Mouse (Mus musculus): ENCODE data around the gene Gm16381. TPM values are rescaled to one million over a fixed set of nuclear protein-coding genes. Genes with fewer than 3 reads are reported as not detected.
"Not testable (repeated sequence)": the region's sequence is repeated elsewhere in the genome, so short reads cannot be mapped to it uniquely, and the experiment has no call there.

Gm16381 gene
- not detected in 2 replicates for polyA plus RNA-seq (2014; fragmentation: Nextera tagmentation; extraction: Ambion mirVana)

GRCm38 (mm10) chr12:87644520-87644919 is at the start of gene Gm16381:
Gene Gm16381, minus strand, starts transcription at chr12:87644620.
- not testable (repeated sequence) for DNase-seq (ENCODE audit: low spot score); H3K4me2 ChIP-seq (ENCODE audit: low read depth); H3K27me3 ChIP-seq (ENCODE audit: control insufficient read depth, insufficient read depth, low read length); ATAC-seq (ENCODE audit: insufficient read depth, low FRiP score, low TSS enrichment); H3K4me1 ChIP-seq (ENCODE audit: control insufficient read depth, insufficient read depth, low read length); H3K4me3 ChIP-seq (ENCODE audit: low read depth, low read length); H3K36me3 ChIP-seq (ENCODE audit: control insufficient read depth, insufficient read depth, low read length); H3K27ac ChIP-seq (ENCODE audit: low read depth, low read length); H3K9ac ChIP-seq (ENCODE audit: low read length); H3K9me3 ChIP-seq (ENCODE audit: control insufficient read depth, low read length)
- WGBS: 89% methylated on average over 1 of the region's 2 CpGs

- not testable (repeated sequence) for H3K36me3 ChIP-seq (ENCODE audit: control insufficient read depth, insufficient read depth, low read length); H3K4me2 ChIP-seq (ENCODE audit: low read depth); ATAC-seq (ENCODE audit: insufficient read depth, low FRiP score, low TSS enrichment); DNase-seq (ENCODE audit: low spot score); H3K4me1 ChIP-seq (ENCODE audit: control insufficient read depth, insufficient read depth, low read length); H3K9ac ChIP-seq (ENCODE audit: low read length); H3K4me3 ChIP-seq (ENCODE audit: low read depth, low read length); H3K27me3 ChIP-seq (ENCODE audit: control insufficient read depth, insufficient read depth, low read length); H3K27ac ChIP-seq (ENCODE audit: low read depth, low read length); H3K9me3 ChIP-seq (ENCODE audit: control insufficient read depth, low read length)
- 62% methylated on average over 2 of the region's 4 CpGs for WGBS
These were observed 8.7 kb upstream of the Gm16381 start for GRCm38 (mm10) chr12:87652916-87653703.

GRCm38 (mm10) chr12:87618569-87618968 is 25.9 kb downstream of the Gm16381 start, which contains the start of gene Gm4027:
Gene Gm4027, plus strand, starts transcription at chr12:87618869.
- not testable (repeated sequence) for H3K27ac ChIP-seq (ENCODE audit: low read depth, low read length); ATAC-seq (ENCODE audit: insufficient read depth, low FRiP score, low TSS enrichment); H3K36me3 ChIP-seq (ENCODE audit: control insufficient read depth, insufficient read depth, low read length); H3K4me1 ChIP-seq (ENCODE audit: control insufficient read depth, insufficient read depth, low read length); DNase-seq (ENCODE audit: low spot score); H3K4me3 ChIP-seq (ENCODE audit: low read depth, low read length); H3K4me2 ChIP-seq (ENCODE audit: low read depth); H3K9ac ChIP-seq (ENCODE audit: low read length); H3K27me3 ChIP-seq (ENCODE audit: control insufficient read depth, insufficient read depth, low read length); H3K9me3 ChIP-seq (ENCODE audit: control insufficient read depth, low read length)
- WGBS: 93% methylated on average over 5 of the region's 7 CpGs

GRCm38 (mm10) chr12:87602388-87602787 is 42.0 kb downstream of the Gm16381 start, which contains the start of gene Oog1:
Gene Oog1, plus strand, starts transcription at chr12:87602688.
- not testable (repeated sequence) for DNase-seq (ENCODE audit: low spot score); H3K4me2 ChIP-seq (ENCODE audit: low read depth)
- 82% methylated on average over 1 of the region's 2 CpGs for WGBS

GRCm38 (mm10) chr12:87601388-87601787 is 43.0 kb downstream of the Gm16381 start:
- DNase-seq (ENCODE audit: low spot score); H3K27me3 ChIP-seq (ENCODE audit: control insufficient read depth, insufficient read depth, low read length); H3K4me3 ChIP-seq (ENCODE audit: low read depth, low read length); H3K4me2 ChIP-seq (ENCODE audit: low read depth); H3K4me1 ChIP-seq (ENCODE audit: control insufficient read depth, insufficient read depth, low read length); H3K9me3 ChIP-seq (ENCODE audit: control insufficient read depth, low read length); H3K36me3 ChIP-seq (ENCODE audit: control insufficient read depth, insufficient read depth, low read length); ATAC-seq (ENCODE audit: insufficient read depth, low FRiP score, low TSS enrichment); H3K9ac ChIP-seq (ENCODE audit: low read length); H3K27ac ChIP-seq (ENCODE audit: low read depth, low read length): not testable (repeated sequence)
- WGBS: 0% methylated on average over 2 of the region's 2 CpGs

More at GRCm38 (mm10) chr12:87602388-87602787, 42.0 kb downstream of the Gm16381 start, which contains the start of gene Oog1:
- H3K4me3 ChIP-seq (ENCODE audit: low read depth, low read length); H3K9ac ChIP-seq (ENCODE audit: low read length); H3K4me1 ChIP-seq (ENCODE audit: control insufficient read depth, insufficient read depth, low read length); ATAC-seq (ENCODE audit: insufficient read depth, low FRiP score, low TSS enrichment); H3K27me3 ChIP-seq (ENCODE audit: control insufficient read depth, insufficient read depth, low read length); H3K36me3 ChIP-seq (ENCODE audit: control insufficient read depth, insufficient read depth, low read length); H3K27ac ChIP-seq (ENCODE audit: low read depth, low read length); H3K9me3 ChIP-seq (ENCODE audit: control insufficient read depth, low read length): not testable (repeated sequence)

Other genes with a start within 250 kb of the Gm16381 start
- gene Slirp, start 200.7 kb downstream of the Gm16381 start, polyA plus RNA-seq (2014; fragmentation: Nextera tagmentation; extraction: Ambion mirVana): 287 and 298 TPM in 2 replicates
- 45.6 and 47.0 TPM in 2 replicates for gene Alkbh1, start 200.6 kb downstream of the Gm16381 start, polyA plus RNA-seq (2014; fragmentation: Nextera tagmentation; extraction: Ambion mirVana)
- 159 and 164 TPM in 2 replicates for gene Snw1, start 172.3 kb downstream of the Gm16381 start, polyA plus RNA-seq (2014; fragmentation: Nextera tagmentation; extraction: Ambion mirVana)
- gene Gm5788, start 149.9 kb downstream of the Gm16381 start, polyA plus RNA-seq (2014; fragmentation: Nextera tagmentation; extraction: Ambion mirVana): not detected in 2 replicates
- not detected in 2 replicates for gene Gm8300, start 130.3 kb downstream of the Gm16381 start, polyA plus RNA-seq (2014; fragmentation: Nextera tagmentation; extraction: Ambion mirVana)
- gene Oog1, start 41.9 kb downstream of the Gm16381 start, polyA plus RNA-seq (2014; fragmentation: Nextera tagmentation; extraction: Ambion mirVana): not detected in 2 replicates
- gene Gm4027, start 25.8 kb downstream of the Gm16381 start, polyA plus RNA-seq (2014; fragmentation: Nextera tagmentation; extraction: Ambion mirVana): not detected in 2 replicates
- not detected in 2 replicates for gene Gm21319, start 131.1 kb upstream of the Gm16381 start, polyA plus RNA-seq (2014; fragmentation: Nextera tagmentation; extraction: Ambion mirVana)
- not detected in 2 replicates for gene Gm21936, start 150.9 kb upstream of the Gm16381 start, polyA plus RNA-seq (2014; fragmentation: Nextera tagmentation; extraction: Ambion mirVana)
- not detected in 2 replicates for gene BB287469, start 172.0 kb upstream of the Gm16381 start, polyA plus RNA-seq (2014; fragmentation: Nextera tagmentation; extraction: Ambion mirVana)
- gene Gm2001, start 197.7 kb upstream of the Gm16381 start, polyA plus RNA-seq (2014; fragmentation: Nextera tagmentation; extraction: Ambion mirVana): not detected in 2 replicates
- not detected in 2 replicates for gene Gm2016, start 229.5 kb upstream of the Gm16381 start, polyA plus RNA-seq (2014; fragmentation: Nextera tagmentation; extraction: Ambion mirVana)